Mouse (Mus musculus) cerebellum, adult 9-10 months (tissue): Measurements from ENCODE around the gene Gm8994.

Experiments used
- DNase-seq: peaks from one replicate; pipeline ENCODE4 v3.0.0; 2022

The Gm8994 gene

DNA sequence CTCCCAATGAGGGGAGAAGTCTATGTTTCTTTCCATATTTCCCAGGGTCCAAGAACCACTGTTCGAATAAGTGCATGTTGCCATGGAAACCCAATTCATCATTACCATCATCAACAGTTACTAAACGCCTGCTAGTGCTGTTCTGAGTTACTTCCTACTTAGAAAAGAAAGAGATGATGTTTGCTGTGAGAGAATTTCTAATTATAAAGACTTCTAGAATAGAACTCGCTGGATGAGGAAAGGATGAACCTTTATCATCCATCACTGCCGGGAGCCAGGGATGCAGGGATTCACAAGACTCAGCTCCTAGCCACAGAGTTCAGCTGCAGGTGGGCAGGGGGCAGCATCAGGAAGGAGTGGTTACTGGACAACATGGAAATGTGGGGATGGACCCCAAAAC is 36.7 kb downstream of the Gm8994 start:
- DNase-seq, result no peak

DNA sequence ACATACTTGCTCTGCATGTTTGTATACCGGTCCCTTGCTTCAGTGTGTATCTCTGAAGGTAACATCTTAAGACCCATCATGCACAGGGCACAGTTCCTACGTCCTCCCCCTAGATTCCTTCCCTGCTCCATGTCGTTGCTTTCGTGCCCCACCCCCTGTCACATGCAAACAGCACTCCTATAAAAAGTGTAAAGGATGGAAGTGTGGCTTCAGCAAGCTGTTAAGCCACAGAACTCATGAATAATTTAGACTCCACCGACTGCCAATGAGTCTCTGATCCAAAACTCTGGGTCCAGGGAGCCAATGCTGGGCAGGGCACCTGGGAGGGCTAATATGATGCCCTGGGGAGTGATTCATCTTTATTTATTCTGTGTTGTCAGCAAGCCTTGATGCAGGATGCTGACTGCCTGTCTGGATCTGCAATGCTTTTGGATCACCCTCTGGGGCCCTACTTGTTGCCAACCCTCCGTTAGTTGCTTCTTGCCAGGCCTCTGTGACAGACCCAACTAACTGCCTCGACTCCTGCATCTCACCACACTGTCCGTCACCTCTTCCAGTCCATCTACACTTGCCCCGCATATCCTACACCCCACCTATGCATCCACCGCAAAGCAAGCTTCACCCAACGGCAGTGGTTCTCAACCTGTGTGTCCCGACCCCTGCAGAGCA is 37.2 kb downstream of the Gm8994 start:
- DNase-seq, result no peak

DNA sequence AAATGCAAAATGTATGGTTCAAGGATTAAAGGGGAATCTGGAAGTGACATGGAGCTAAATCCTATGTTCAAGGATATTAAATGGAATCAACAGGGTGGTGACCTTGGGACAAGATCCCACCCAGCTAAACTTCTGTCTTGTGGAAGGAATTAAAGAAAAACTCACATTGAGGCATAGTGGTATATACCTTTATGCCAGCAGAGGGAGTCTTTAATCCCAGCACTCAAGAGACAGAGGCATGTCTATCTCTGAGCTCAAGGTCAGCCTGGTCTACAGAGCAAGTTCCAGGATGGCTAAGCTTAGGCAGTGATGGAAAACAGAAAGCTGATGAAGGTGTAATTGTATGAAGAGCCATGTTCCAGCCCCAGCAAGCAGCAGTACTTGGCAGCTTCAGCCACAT is 48.8 kb downstream of the Gm8994 start:
- no peak for DNase-seq
